Mouse (Mus musculus) olfactory bulb, adult 2 months (tissue): ENCODE measurements around the gene Fads3. TPM values are rescaled to one million over a fixed set of nuclear protein-coding genes. Genes with fewer than 3 reads are reported as not detected.

Experiments used
- H3K27ac ChIP-seq: fragments of 200-500 bp; 2 replicates; pipeline ENCODE4 v1.5.1; 2012; ENCODE audit warnings: low read depth, low read length; ENCODE audit not compliant: insufficient read depth
- H3K4me1 ChIP-seq: fragments of 200-500 bp; 2 replicates; pipeline ENCODE4 v1.6.1; 2012; ENCODE audit warnings: low read length; ENCODE audit not compliant: control insufficient read depth, insufficient read depth
- H3K4me3 ChIP-seq: fragments of 200-500 bp; 2 replicates; pipeline ENCODE4 v1.5.1; 2012; ENCODE audit warnings: mild to moderate bottlenecking, low read depth, low read length, moderate library complexity; ENCODE audit not compliant: insufficient read depth
- CTCF ChIP-seq: fragments of 200-500 bp; IDR thresholded peaks from 2 replicates; pipeline ENCODE4 v1.5.1; 2012; ENCODE audit warnings: low read depth, mild to moderate bottlenecking, low read length, moderate library complexity; ENCODE audit not compliant: insufficient read depth
- POLR2A ChIP-seq: fragments of 200-500 bp; IDR thresholded peaks from 2 replicates; pipeline ENCODE4 v1.6.1; 2012; ENCODE audit warnings: mild to moderate bottlenecking, low read depth, low read length, moderate library complexity; ENCODE audit not compliant: insufficient read depth
- WGBS: fragments of 180-500 bp; shearing (Covaris S2); methylation state at CpG from one replicate; pipeline ENCODE4 v1.1.7; 2018; 5-methylcytosine and 5-hydroxymethylcytosine counted together
- polyA plus RNA-seq: library from polyadenylated mRNA; stranded (reverse); fragments of >200 nt; gene quantifications from 2 replicates; pipeline ENCODE4 v1.2.4, GENCODE M21; 2012; ENCODE audit warnings: low replicate concordance; ENCODE audit not compliant: missing spikeins, insufficient read depth, insufficient read length

Fads3 gene
- polyA plus RNA-seq, 1 experiment = not detected

DNA sequence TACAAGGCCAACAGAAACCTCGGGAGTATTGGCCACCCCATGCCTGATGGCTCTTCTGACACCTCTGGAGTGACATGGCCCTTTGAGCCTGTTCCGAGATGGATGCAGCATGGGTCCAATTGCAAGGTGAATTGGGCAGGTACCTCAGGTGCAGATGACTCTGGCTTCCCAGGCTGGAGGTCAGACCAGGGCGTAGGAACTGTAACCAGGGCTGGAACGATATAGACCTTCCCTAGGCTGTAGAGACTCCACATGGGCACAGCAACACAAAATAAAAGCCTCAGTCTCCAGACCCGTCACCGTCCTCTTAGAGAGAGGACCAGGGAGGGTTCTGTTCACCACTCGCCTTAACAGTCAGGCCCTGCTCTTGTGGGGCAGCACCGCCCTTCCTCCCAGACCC, 20.9 kb downstream of the Fads3 start:
- H3K4me3 ChIP-seq = no peak overlapping the region
- 87% methylated on average over 8 of the region's 8 CpGs for WGBS
- H3K27ac ChIP-seq = no peak overlapping the region
- TF ChIP-seq POLR2A = no peak
- no peaks in the 10 kb centered on the region for H3K4me1 ChIP-seq

- Histone ChIP-seq H3K4me1 (no peaks in the 10 kb centered on the region), H3K4me3 (no peak overlapping the region), H3K27ac (no peak overlapping the region)
- TF ChIP-seq CTCF = no peak
- TF ChIP-seq POLR2A = no peak
- WGBS = 91% methylated on average over 5 of the region's 5 CpGs
These were observed 21.5 kb downstream of the Fads3 start for GRCm38 (mm10) chr19:10062862-10063261.

DNA sequence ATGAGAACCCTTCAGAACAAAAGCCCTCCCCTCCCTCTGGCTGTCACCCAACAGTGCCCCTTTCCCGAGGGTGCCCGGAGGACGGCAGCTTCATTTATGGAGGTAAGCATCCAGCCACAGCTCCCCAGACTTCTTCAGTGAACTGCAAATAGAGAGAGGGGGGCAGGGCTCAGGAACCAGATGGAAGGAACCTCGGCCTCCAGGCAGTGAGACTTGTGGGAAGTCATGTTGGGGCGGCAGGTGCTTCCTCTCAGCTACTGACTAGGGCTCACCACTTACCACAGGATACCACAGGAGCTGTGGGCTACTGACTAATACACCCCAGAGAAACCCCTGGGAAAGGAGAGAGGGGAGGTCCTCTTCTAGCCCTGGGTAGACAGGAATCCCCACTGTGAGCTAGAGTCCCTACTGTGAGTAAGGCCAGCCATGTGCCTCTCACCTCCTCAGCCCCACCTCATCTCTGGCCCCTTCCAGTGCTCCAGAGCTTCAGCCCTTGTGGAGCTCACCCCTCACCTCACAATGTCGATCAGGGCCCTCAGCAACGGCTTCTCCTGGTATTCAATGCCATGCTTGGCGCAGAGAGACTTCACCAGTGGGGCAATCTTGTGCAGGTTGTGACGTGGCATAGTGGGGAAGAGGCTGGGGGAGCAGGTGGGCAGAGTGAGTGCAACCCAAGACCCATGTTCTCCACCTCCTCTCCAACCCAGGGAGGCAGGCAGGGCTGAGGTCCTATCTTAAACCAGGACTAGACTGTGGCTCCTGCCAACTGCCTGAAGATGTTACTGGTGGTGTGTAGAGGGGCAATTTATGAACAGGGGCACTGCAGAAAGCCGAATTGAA, 23.0 kb downstream of the Fads3 start:
- Histone ChIP-seq H3K27ac (no peak overlapping the region), H3K4me1 (no peaks in the 10 kb centered on the region), H3K4me3 (no peak overlapping the region)
- no peak for TF ChIP-seq CTCF
- TF ChIP-seq POLR2A = no peak
- 64% methylated on average over 10 of the region's 10 CpGs for WGBS

DNA sequence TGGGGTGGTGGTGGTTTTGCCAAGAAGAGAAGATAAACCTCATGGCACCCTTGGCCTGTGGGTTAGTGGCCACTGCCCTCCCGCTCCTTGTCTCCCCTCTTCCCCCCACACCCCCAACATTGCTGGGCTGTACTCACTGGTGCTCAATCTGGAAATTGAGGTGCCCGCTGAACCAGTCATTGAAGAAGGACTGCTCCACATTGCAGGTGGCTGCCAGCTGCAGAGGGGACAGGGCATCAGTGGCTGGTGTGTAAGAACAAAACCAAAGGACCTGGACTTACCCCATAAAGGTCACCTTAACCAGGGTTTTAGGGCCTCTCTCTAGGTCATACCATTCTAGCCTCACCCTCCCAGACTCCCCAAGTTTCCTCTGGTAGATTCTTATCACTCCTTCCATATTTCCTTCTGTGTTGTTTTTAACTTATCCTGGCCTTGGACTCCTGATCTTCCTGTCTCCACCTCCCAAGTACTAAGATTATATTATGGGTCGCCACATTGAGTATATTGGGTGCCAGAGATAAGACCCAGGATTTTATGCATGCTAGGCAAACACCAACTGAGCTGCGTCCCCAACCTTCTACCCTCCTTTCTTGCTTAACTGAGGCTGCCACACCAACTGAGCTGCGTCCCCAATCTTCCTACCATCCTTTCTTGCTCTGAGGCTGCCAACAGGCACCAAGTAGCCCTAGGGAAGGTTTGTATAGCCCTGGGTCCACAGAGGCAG, 24.3 kb downstream of the Fads3 start:
- Histone ChIP-seq H3K27ac (no peak overlapping the region), H3K4me1 (no peaks in the 10 kb centered on the region), H3K4me3 (no peak overlapping the region)
- TF ChIP-seq POLR2A (no peak), CTCF (no peak)
- 92% methylated on average over 5 of the region's 5 CpGs for WGBS

DNA sequence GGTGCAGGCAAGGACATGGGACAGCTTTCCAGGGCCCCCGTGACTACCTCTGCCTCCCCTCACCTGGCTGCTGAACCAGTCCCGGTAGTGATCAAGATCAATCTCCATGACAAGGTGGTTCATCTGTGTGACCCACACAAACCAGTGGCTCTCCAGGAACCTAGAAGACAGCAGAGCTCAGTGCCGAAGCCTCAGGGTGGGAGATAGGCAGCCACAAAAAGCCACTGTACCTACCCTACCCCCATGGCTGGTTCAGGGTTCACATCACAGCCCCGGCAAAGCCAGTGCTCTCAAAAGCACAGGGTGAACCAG, 24.8 kb downstream of the Fads3 start:
- H3K4me1 ChIP-seq = no peaks in the 10 kb centered on the region

GRCm38 (mm10) chr19:10066502-10066901, 25.1 kb downstream of the Fads3 start:
- WGBS = 95% methylated on average over 3 of the region's 3 CpGs
- TF ChIP-seq POLR2A (no peak), CTCF (no peak)
- no peaks in the 10 kb centered on the region for H3K4me1 ChIP-seq
- no peak overlapping the region for H3K4me3 ChIP-seq
- H3K27ac ChIP-seq = no peak overlapping the region

More for the DNA sequence above, 24.8 kb downstream of the Fads3 start:
- WGBS = 92% methylated on average over 4 of the region's 4 CpGs
- Histone ChIP-seq H3K4me3 (no peak overlapping the region), H3K27ac (no peak overlapping the region)
- TF ChIP-seq POLR2A = no peak
- no peak for TF ChIP-seq CTCF

DNA sequence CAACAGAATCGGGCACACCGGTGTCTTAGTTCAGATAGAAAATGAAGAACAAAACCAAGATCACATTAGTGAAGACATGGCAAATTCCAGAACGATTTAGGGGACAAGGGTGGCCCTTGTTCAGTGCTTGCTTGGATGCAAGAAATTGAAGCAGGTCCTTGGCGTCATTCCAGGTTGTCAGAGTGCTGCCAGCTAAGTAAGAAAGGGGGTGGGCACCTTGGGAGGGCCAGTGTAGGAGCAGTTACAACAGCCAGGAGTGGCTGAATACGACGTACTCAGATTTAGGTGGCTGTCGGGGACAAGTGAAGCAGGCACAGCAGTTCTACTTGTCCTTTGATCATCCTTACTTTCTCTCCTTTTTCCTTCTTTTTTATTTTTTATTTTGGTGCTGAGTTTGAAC, 26.3 kb downstream of the Fads3 start:
- TF ChIP-seq CTCF (no peak), POLR2A (no peak)
- WGBS = 34% methylated on average over 7 of the region's 7 CpGs
- Histone ChIP-seq H3K27ac (no peak overlapping the region), H3K4me1 (no peaks in the 10 kb centered on the region; the same call in 1 of the 2 replicates), H3K4me3 (no peak overlapping the region)

- Histone ChIP-seq H3K4me3 (no peak overlapping the region), H3K27ac (0 out of 2 replicates have a peak overlapping the region, but pooled peaks have one; percentile 28), H3K4me1 (no peaks in the 10 kb centered on the region; the same call in 1 of the 2 replicates)
- TF ChIP-seq POLR2A (no peak), CTCF (no peak)
- WGBS = 76% methylated on average over 8 of the region's 8 CpGs
These were observed 29.0 kb downstream of the Fads3 start for GRCm38 (mm10) chr19:10070186-10070980.
